Mouse (Mus musculus) cerebellum, adult 9-10 months (tissue): ENCODE measurements around the gene Eva1c.
"Not testable (repeated sequence)": the region's sequence is repeated elsewhere in the genome, so short reads cannot be mapped to it uniquely, and the experiment has no call there.

Experiments used
- DNase-seq: peaks from one replicate; pipeline ENCODE4 v3.0.0; 2022

Eva1c gene

GRCm38 (mm10) chr16:90826457-90826856 lies at the start of gene Eva1c:
Gene Eva1c, plus strand, starts transcription at chr16:90826719.
- DNase-seq: no peak

- DNase-seq: no peak
These were observed 46.7 kb upstream of the Eva1c start for GRCm38 (mm10) chr16:90779783-90780182.

- DNase-seq: no peak
These were observed 43.2 kb upstream of the Eva1c start for GRCm38 (mm10) chr16:90783302-90783701.

- no peak for DNase-seq
These were observed 41.3 kb upstream of the Eva1c start for GRCm38 (mm10) chr16:90785257-90785656.

GRCm38 (mm10) chr16:90788580-90788979 lies 37.9 kb upstream of the Eva1c start:
- DNase-seq: no peak

GRCm38 (mm10) chr16:90790946-90791345 lies 35.6 kb upstream of the Eva1c start:
- DNase-seq: no peak

- no peak for DNase-seq
These were observed 34.5 kb upstream of the Eva1c start for GRCm38 (mm10) chr16:90792066-90792465.

- DNase-seq: peak; percentile 17
These were observed 34.0 kb upstream of the Eva1c start for GRCm38 (mm10) chr16:90792500-90792899.

- DNase-seq: no peak
These were observed 31.8 kb upstream of the Eva1c start for GRCm38 (mm10) chr16:90794708-90795107.

GRCm38 (mm10) chr16:90798446-90798845 lies 28.1 kb upstream of the Eva1c start:
- no peak for DNase-seq

- no peak for DNase-seq
These were observed 27.7 kb upstream of the Eva1c start for GRCm38 (mm10) chr16:90798848-90799247.

GRCm38 (mm10) chr16:90799840-90800239 lies 26.7 kb upstream of the Eva1c start:
- no peak for DNase-seq

GRCm38 (mm10) chr16:90801251-90801650 lies 25.3 kb upstream of the Eva1c start:
- DNase-seq: no peak

- DNase-seq: no peak
These were observed 24.6 kb upstream of the Eva1c start for GRCm38 (mm10) chr16:90801928-90802327.

- DNase-seq: no peak
These were observed 22.1 kb upstream of the Eva1c start for GRCm38 (mm10) chr16:90804466-90804865.

- DNase-seq: peak; percentile 99
These were observed 16.4 kb upstream of the Eva1c start, which contains the start of gene Urb1 for GRCm38 (mm10) chr16:90809975-90810715. Gene Urb1, minus strand, starts transcription at chr16:90810413.

- no peak for DNase-seq
These were observed 15.7 kb upstream of the Eva1c start for GRCm38 (mm10) chr16:90810716-90811256.

- DNase-seq: peak; percentile 15
These were observed 14.4 kb upstream of the Eva1c start for GRCm38 (mm10) chr16:90812086-90812485.

- DNase-seq: no peak
These were observed 6.2 kb upstream of the Eva1c start for GRCm38 (mm10) chr16:90820326-90820725.

- DNase-seq: no peak
These were observed 5.3 kb upstream of the Eva1c start for GRCm38 (mm10) chr16:90821046-90821697.

- DNase-seq: no peak
These were observed 4.1 kb upstream of the Eva1c start for GRCm38 (mm10) chr16:90822284-90822935.

GRCm38 (mm10) chr16:90822981-90823380 lies 3.5 kb upstream of the Eva1c start:
- DNase-seq: peak; percentile 21

GRCm38 (mm10) chr16:90823986-90824385 lies 2.5 kb upstream of the Eva1c start:
- not testable (repeated sequence) for DNase-seq

- DNase-seq: no peak
These were observed 478 bp upstream of the Eva1c start for GRCm38 (mm10) chr16:90826041-90826440.
